Mouse (Mus musculus) limb, embryonic 14.5 days (tissue): ENCODE data around the gene Sipa1l1. TPM values are rescaled to one million over a fixed set of nuclear protein-coding genes. Genes with fewer than 3 reads are reported as not detected.

Source experiments
- ATAC-seq: fragments of 200-750 bp; cut with Nextera tagmentation; 2 replicates; pipeline ENCODE4 v1.8.0; 2017; ENCODE audit warnings: low read depth, moderate number of reproducible peaks, moderate TSS enrichment; ENCODE audit not compliant: low FRiP score
- DNase-seq: peaks from one replicate; pipeline ENCODE4 v3.0.0-alpha.2; 2015; ENCODE audit warnings: low spot score
- H3K27ac ChIP-seq: fragments of 300-500 bp; sonication (generic); replicated peaks from 2 replicates; pipeline ENCODE4 v1.5.1; 2014; ENCODE audit warnings: low read depth, mild to moderate bottlenecking, low read length, moderate library complexity, mixed read lengths
- H3K27me3 ChIP-seq: fragments of 300-500 bp; sonication (generic); 2 replicates; pipeline ENCODE4 v1.6.1; 2014; ENCODE audit warnings: low read length, mixed read lengths; ENCODE audit not compliant: control insufficient read depth, insufficient read depth
- H3K36me3 ChIP-seq: fragments of 300-500 bp; sonication (generic); 2 replicates; pipeline ENCODE4 v1.6.1; 2014; ENCODE audit warnings: mild to moderate bottlenecking, low read length, moderate library complexity, mixed read lengths; ENCODE audit not compliant: control insufficient read depth, insufficient read depth
- H3K4me1 ChIP-seq: fragments of 300-500 bp; sonication (generic); 2 replicates; pipeline ENCODE4 v1.6.1; 2014; ENCODE audit warnings: antibody characterized with exemption, low read length, mixed read lengths; ENCODE audit not compliant: control insufficient read depth, insufficient read depth
- H3K4me2 ChIP-seq: fragments of 300-500 bp; sonication (generic); replicated peaks from 2 replicates; pipeline ENCODE4 v1.6.1; 2014; ENCODE audit warnings: low read depth, mild to moderate bottlenecking, low read length, moderate library complexity; ENCODE audit not compliant: severe bottlenecking
- H3K4me3 ChIP-seq: fragments of 300-500 bp; sonication (generic); replicated peaks from 2 replicates; pipeline ENCODE4 v1.5.1; 2014; ENCODE audit warnings: low read length
- H3K9ac ChIP-seq: fragments of 300-500 bp; sonication (generic); 2 replicates; pipeline ENCODE4 v1.6.1; 2014; ENCODE audit warnings: mild to moderate bottlenecking, low read depth, low read length, moderate library complexity; ENCODE audit not compliant: severe bottlenecking
- H3K9me3 ChIP-seq: fragments of 300-500 bp; sonication (generic); 2 replicates; pipeline ENCODE4 v1.6.1; 2016; ENCODE audit warnings: low read length; ENCODE audit not compliant: control insufficient read depth
- POLR2A ChIP-seq: fragments of 200-500 bp; IDR thresholded peaks from 2 replicates; pipeline ENCODE4 v1.8.0; 2012; ENCODE audit warnings: inconsistent platforms, mild to moderate bottlenecking, moderate library complexity, borderline replicate concordance; ENCODE audit not compliant: insufficient read depth, insufficient read length; ENCODE audit errors: extremely low read depth
- WGBS: fragments of 180-500 bp; shearing (Covaris S2); extraction: QIAGEN DNeasy Blood & Tissue Kit; methylation state at CpG from one replicate; pipeline ENCODE4 v1.1.7; 2014; 5-methylcytosine and 5-hydroxymethylcytosine counted together
- polyA plus RNA-seq, 2 experiments: library from polyadenylated mRNA; depleted of rRNA in 1 of 2; stranded (reverse) in 1 of 2; unstranded in 1 of 2; fragments of >200 nt; fragmentation: Nextera tagmentation in 1 of 2; extraction: Ambion mirVana in 1 of 2; gene quantifications; 2 replicates each; pipeline versions ENCODE4 v1.2.1 to v1.2.3; 2012 to 2014

Sipa1l1 gene
- polyA plus RNA-seq, 2 experiments = 29.5 to 31.0 TPM

DNA sequence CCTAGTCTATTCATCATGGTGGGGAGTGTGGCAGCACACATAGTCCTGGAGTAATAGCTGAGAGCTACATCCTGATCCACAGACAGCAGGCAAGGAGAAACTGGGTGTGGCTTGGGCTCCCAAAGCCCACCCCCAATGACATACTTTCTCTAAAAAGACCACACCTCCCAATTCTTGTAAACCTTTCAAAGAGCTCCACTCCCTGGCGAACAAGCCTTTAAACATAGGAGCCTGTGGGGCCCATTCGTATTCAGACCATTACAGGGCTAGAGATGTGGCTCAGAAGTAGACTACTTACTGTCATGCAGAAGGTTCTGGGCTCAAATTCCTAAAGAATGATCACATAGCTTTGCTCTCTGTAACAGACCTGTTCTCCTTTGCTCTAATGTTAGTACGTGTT, 156.4 kb downstream of the Sipa1l1 start:
- no peak for ATAC-seq
- Histone ChIP-seq H3K9me3 (no peaks in the 10 kb centered on the region), H3K4me3 (no peak overlapping the region), H3K4me1 (peaks cover 7% of the 10 kb centered on the region), H3K27ac (no peak overlapping the region), H3K36me3 (no peaks in the 10 kb centered on the region), H3K9ac (no peak overlapping the region), H3K27me3 (no peaks in the 10 kb centered on the region), H3K4me2 (no peak overlapping the region)
- no peak for DNase-seq
- TF ChIP-seq POLR2A = no peak
- WGBS = 69% methylated on average over 3 of the region's 3 CpGs

GRCm38 (mm10) chr12:82326438-82326837, 157.3 kb downstream of the Sipa1l1 start:
- DNase-seq (no peak), ATAC-seq (no peak)
- TF ChIP-seq POLR2A = no peak
- 52% methylated on average over 8 of the region's 8 CpGs for WGBS
- H3K4me2 ChIP-seq = no peak overlapping the region
- no peaks in the 10 kb centered on the region for H3K9me3 ChIP-seq
- H3K4me3 ChIP-seq = no peak overlapping the region
- H3K4me1 ChIP-seq = peaks cover 3% of the 10 kb centered on the region
- H3K9ac ChIP-seq = no peak overlapping the region
- H3K27me3 ChIP-seq = no peaks in the 10 kb centered on the region
- no peaks in the 10 kb centered on the region for H3K36me3 ChIP-seq
- H3K27ac ChIP-seq = no peak overlapping the region

GRCm38 (mm10) chr12:82328112-82328511, 159.0 kb downstream of the Sipa1l1 start:
- Histone ChIP-seq H3K9ac (no peak overlapping the region), H3K9me3 (no peaks in the 10 kb centered on the region), H3K4me1 (peaks cover 4% of the 10 kb centered on the region; the same call in 1 of the 2 replicates), H3K36me3 (no peaks in the 10 kb centered on the region), H3K4me2 (no peak overlapping the region), H3K27ac (no peak overlapping the region), H3K4me3 (no peak overlapping the region), H3K27me3 (no peaks in the 10 kb centered on the region)
- ATAC-seq (no peak), DNase-seq (no peak)
- no peak for TF ChIP-seq POLR2A
- WGBS = 100% methylated on average over 1 of the region's 1 CpGs

- no peaks in the 10 kb centered on the region for H3K36me3 ChIP-seq
- no peak overlapping the region for H3K27ac ChIP-seq
- WGBS = 55% methylated on average over 12 of the region's 12 CpGs
- no peak overlapping the region for H3K9ac ChIP-seq
- H3K4me3 ChIP-seq = no peak overlapping the region
- TF ChIP-seq POLR2A = no peak
- H3K4me1 ChIP-seq = peaks cover 21% of the 10 kb centered on the region
- ATAC-seq (no peak), DNase-seq (no peak)
- no peaks in the 10 kb centered on the region for H3K9me3 ChIP-seq
- H3K4me2 ChIP-seq = no peak overlapping the region
- no peaks in the 10 kb centered on the region for H3K27me3 ChIP-seq
Measured at GRCm38 (mm10) chr12:82332836-82333614, 163.9 kb downstream of the Sipa1l1 start.

GRCm38 (mm10) chr12:82333999-82334398, 164.9 kb downstream of the Sipa1l1 start:
- no peaks in the 10 kb centered on the region for H3K9me3 ChIP-seq
- H3K9ac ChIP-seq = no peak overlapping the region
- ATAC-seq (peak; percentile 57; the same call in 1 of the 2 replicates), DNase-seq (no peak)
- no peaks in the 10 kb centered on the region for H3K27me3 ChIP-seq
- peaks cover 22% of the 10 kb centered on the region for H3K4me1 ChIP-seq
- H3K4me2 ChIP-seq = no peak overlapping the region
- WGBS = 38% methylated on average over 5 of the region's 5 CpGs
- no peak overlapping the region for H3K27ac ChIP-seq
- no peaks in the 10 kb centered on the region for H3K36me3 ChIP-seq
- no peak for TF ChIP-seq POLR2A
- H3K4me3 ChIP-seq = no peak overlapping the region
